Mouse (Mus musculus) thymus, adult 2 months (tissue): Measurements from ENCODE around the gene Rpl3l. TPM values are rescaled to one million over a fixed set of nuclear protein-coding genes. Genes with fewer than 3 reads are reported as not detected.
"Not testable (repeated sequence)": the region's sequence is repeated elsewhere in the genome, so short reads cannot be mapped to it uniquely, and the experiment has no call there.

Experiments
- DNase-seq: peaks from one replicate; pipeline ENCODE4 v3.0.0; 2021
- H3K27ac ChIP-seq: fragments of 200-500 bp; 2 replicates; pipeline ENCODE4 v1.5.1; 2012; ENCODE audit warnings: low read length, control low read depth; ENCODE audit not compliant: control insufficient read depth, insufficient read depth
- H3K27me3 ChIP-seq: fragments of 200-500 bp; 2 replicates; pipeline ENCODE4 v1.6.1; 2012; ENCODE audit warnings: mild to moderate bottlenecking, low read length, moderate library complexity, mixed read lengths; ENCODE audit not compliant: control insufficient read depth, insufficient read depth
- H3K36me3 ChIP-seq: fragments of 200-500 bp; 2 replicates; pipeline ENCODE4 v1.6.1; 2012; ENCODE audit warnings: mild to moderate bottlenecking, low read length, moderate library complexity; ENCODE audit not compliant: control insufficient read depth, insufficient read depth
- H3K4me1 ChIP-seq: fragments of 200-500 bp; replicated peaks from 2 replicates; pipeline ENCODE4 v1.6.1; 2012; ENCODE audit warnings: low read length; ENCODE audit not compliant: control insufficient read depth, insufficient read depth
- H3K4me3 ChIP-seq: fragments of 200-500 bp; 2 replicates; pipeline ENCODE4 v1.5.1; 2012; ENCODE audit warnings: mild to moderate bottlenecking, low read length, control low read depth, moderate library complexity; ENCODE audit not compliant: control insufficient read depth, insufficient read depth
- CTCF ChIP-seq: fragments of 200-500 bp; IDR thresholded peaks from 2 replicates; pipeline ENCODE4 v1.5.1; 2012; ENCODE audit warnings: mild to moderate bottlenecking, control low read depth, low read length, moderate library complexity, borderline replicate concordance; ENCODE audit not compliant: control insufficient read depth, poor library complexity, insufficient read depth; ENCODE audit errors: extremely low read depth
- POLR2A ChIP-seq: fragments of 200-500 bp; IDR thresholded peaks from 2 replicates; pipeline ENCODE4 v1.6.1; 2012; ENCODE audit warnings: mild to moderate bottlenecking, low read length, control low read depth, moderate library complexity; ENCODE audit not compliant: control insufficient read depth, poor library complexity, insufficient read depth; ENCODE audit errors: extremely low read depth
- whole genome bisulfite sequencing: fragments of 180-500 bp; shearing (Covaris S2); methylation state at CpG from one replicate; pipeline ENCODE4 v1.1.7; 2018; 5-methylcytosine and 5-hydroxymethylcytosine counted together
- polyA plus RNA-seq: library from polyadenylated mRNA; depleted of rRNA; stranded (reverse); fragments of >200 nt; gene quantifications from 2 replicates; pipeline ENCODE4 v1.2.3, GENCODE M21; 2012

Gene Rpl3l
- polyA plus RNA-seq, 1 experiment, result 7.2 TPM

- DNase-seq, result peak; percentile 91
- Histone ChIP-seq H3K36me3 (peaks cover 7% of the 10 kb centered on the region), H3K4me3 (peak within 1 kb of the TSS; percentile 91), H3K27ac (peak within 1 kb of the TSS; percentile 28; the same call in 1 of the 2 replicates), H3K27me3 (no peaks in the 10 kb centered on the region), H3K4me1 (no peaks in the 10 kb centered on the region)
- TF ChIP-seq POLR2A, result peak; percentile 65
- TF ChIP-seq CTCF, result peak; percentile 46; the same call in 1 of the 2 replicates
- WGBS, result 3% methylated on average over 32 of the region's 32 CpGs
Observed at GRCm38 (mm10) chr17:24706982-24707800, 20.4 kb upstream of the Rpl3l start, which contains the start of gene Tbl3. Gene Tbl3 (minus strand): TSS chr17:24707660.

- Histone ChIP-seq H3K4me3 (peak overlapping the region; percentile 91), H3K36me3 (peaks cover 5% of the 10 kb centered on the region), H3K4me1 (no peaks in the 10 kb centered on the region), H3K27me3 (no peaks in the 10 kb centered on the region), H3K27ac (peak overlapping the region; percentile 28; the same call in 1 of the 2 replicates)
- whole genome bisulfite sequencing, result 1% methylated on average over 24 of the region's 24 CpGs
- no peak for DNase-seq
- no peak for TF ChIP-seq POLR2A
- TF ChIP-seq CTCF, result no peak
Observed at GRCm38 (mm10) chr17:24707801-24708425, 19.7 kb upstream of the Rpl3l start.

GRCm38 (mm10) chr17:24708646-24709045, 19.0 kb upstream of the Rpl3l start:
- H3K36me3 ChIP-seq, result peaks cover 5% of the 10 kb centered on the region
- no peak overlapping the region for H3K4me3 ChIP-seq
- H3K4me1 ChIP-seq, result no peaks in the 10 kb centered on the region
- H3K27ac ChIP-seq, result no peak overlapping the region
- TF ChIP-seq CTCF (no peak), POLR2A (no peak)
- DNase-seq, result no peak
- H3K27me3 ChIP-seq, result no peaks in the 10 kb centered on the region
- WGBS, result 19% methylated on average over 2 of the region's 2 CpGs

- TF ChIP-seq POLR2A (no peak), CTCF (no peak)
- Histone ChIP-seq H3K27ac (no peak overlapping the region), H3K4me3 (no peak overlapping the region), H3K36me3 (no peaks in the 10 kb centered on the region), H3K4me1 (peaks cover 3% of the 10 kb centered on the region; the same call in 1 of the 2 replicates), H3K27me3 (no peaks in the 10 kb centered on the region)
- no peak for DNase-seq
- 96% methylated on average over 6 of the region's 6 CpGs for WGBS
Observed at GRCm38 (mm10) chr17:24715556-24715955, 12.1 kb upstream of the Rpl3l start.

- TF ChIP-seq POLR2A (no peak), CTCF (no peak)
- 97% methylated on average over 15 of the region's 15 CpGs for WGBS
- H3K27ac ChIP-seq, result no peak overlapping the region
- peaks cover 8% of the 10 kb centered on the region for H3K4me1 ChIP-seq
- DNase-seq, result no peak
- H3K36me3 ChIP-seq, result peaks cover 1% of the 10 kb centered on the region; the same call in 1 of the 2 replicates
- no peaks in the 10 kb centered on the region for H3K27me3 ChIP-seq
- H3K4me3 ChIP-seq, result no peak overlapping the region
Observed at GRCm38 (mm10) chr17:24716166-24716682, 11.4 kb upstream of the Rpl3l start.

- Histone ChIP-seq H3K27ac (no peak within 1 kb of the TSS), H3K36me3 (peaks cover 14% of the 10 kb centered on the region), H3K4me1 (peaks cover 10% of the 10 kb centered on the region), H3K27me3 (no peaks in the 10 kb centered on the region), H3K4me3 (no peak within 1 kb of the TSS)
- no peak for TF ChIP-seq POLR2A
- TF ChIP-seq CTCF, result no peak
- no peak for DNase-seq
- 97% methylated on average over 4 of the region's 4 CpGs for WGBS
Observed at GRCm38 (mm10) chr17:24717943-24718342, 9.7 kb upstream of the Rpl3l start, which contains the start of the genes Rnf151 and Rps2. Gene Rnf151 (minus strand): TSS chr17:24718063. Gene Rps2 (plus strand): TSS chr17:24718116.

GRCm38 (mm10) chr17:24718938-24719337, 8.7 kb upstream of the Rpl3l start:
- WGBS, result 78% methylated on average over 5 of the region's 5 CpGs
- H3K27ac ChIP-seq, H3K27me3 ChIP-seq, DNase-seq: not testable (repeated sequence)
- peaks cover 16% of the 10 kb centered on the region for H3K4me1 ChIP-seq
- peaks cover 14% of the 10 kb centered on the region for H3K36me3 ChIP-seq
- H3K4me3 ChIP-seq, result peak overlapping the region; percentile 88
